Mouse (Mus musculus) heart, adult 2 months (tissue): Measurements from ENCODE around the gene Gabarap. TPM values are rescaled to one million over a fixed set of nuclear protein-coding genes. Genes with fewer than 3 reads are reported as not detected.

Experiments
- DNase-seq, 2 experiments: peaks; one replicate each; pipeline ENCODE4 v3.0.0; 2021
- H3K27ac ChIP-seq: fragments of 200-600 bp; 2 replicates; pipeline ENCODE4 v1.8.1; 2022
- H3K27me3 ChIP-seq: fragments of 200-500 bp; 2 replicates; pipeline ENCODE4 v1.6.1; 2012; ENCODE audit warnings: mild to moderate bottlenecking, low read length, inconsistent platforms, mixed read lengths; ENCODE audit not compliant: control insufficient read depth, insufficient read depth
- H3K36me3 ChIP-seq: fragments of 200-500 bp; 2 replicates; pipeline ENCODE4 v1.6.1; 2012; ENCODE audit warnings: low read length, inconsistent platforms; ENCODE audit not compliant: control insufficient read depth, insufficient read depth
- H3K4me1 ChIP-seq: fragments of 200-500 bp; 2 replicates; pipeline ENCODE4 v1.6.1; 2011; ENCODE audit warnings: low read length; ENCODE audit not compliant: control insufficient read depth, insufficient read depth
- H3K4me3 ChIP-seq: fragments of 200-600 bp; 2 replicates; pipeline ENCODE4 v1.8.1; 2022
- H3K79me2 ChIP-seq: fragments of 200-500 bp; replicated peaks from 2 replicates; pipeline ENCODE4 v1.6.1; 2012; ENCODE audit warnings: mild to moderate bottlenecking, inconsistent platforms, low read length, moderate library complexity, mixed read lengths; ENCODE audit not compliant: control insufficient read depth, insufficient read depth
- H3K9ac ChIP-seq: fragments of 200-500 bp; 2 replicates; pipeline ENCODE4 v1.6.1; 2012; ENCODE audit warnings: low read depth, mild to moderate bottlenecking, control low read depth, inconsistent platforms, low read length, mixed read lengths
- CTCF ChIP-seq: fragments of 200-600 bp; IDR thresholded peaks from 2 replicates; pipeline ENCODE4 v1.8.1; 2022; ENCODE audit warnings: antibody characterized with exemption, mild to moderate bottlenecking, moderate library complexity
- EP300 ChIP-seq: fragments of 200-500 bp; IDR thresholded peaks from 2 replicates; pipeline ENCODE4 v1.6.1; 2011; ENCODE audit warnings: low read depth, low read length, control low read depth; ENCODE audit not compliant: insufficient read depth
- POLR2A ChIP-seq: fragments of 200-500 bp; IDR thresholded peaks from 2 replicates; pipeline ENCODE4 v1.6.1; 2011; ENCODE audit warnings: mild to moderate bottlenecking, low read depth, low read length, control low read depth; ENCODE audit not compliant: insufficient read depth
- WGBS: fragments of 180-500 bp; shearing (Covaris S2); methylation state at CpG from one replicate; pipeline ENCODE4 v1.1.7; 2018; 5-methylcytosine and 5-hydroxymethylcytosine counted together
- intact Hi-C: fragments of 180-260 bp; cut with DNase I; formaldehyde crosslinking; loops from one replicate; pipeline ENCODE4 v1.15.1; 2025
- long read RNA-seq: library from polyadenylated mRNA; stranded (forward); transcript quantifications from one replicate; pipeline ENCODE4 v2.0.0, GENCODE M21; 2021
- polyA plus RNA-seq: library from polyadenylated mRNA; depleted of rRNA; stranded (reverse); fragments of >200 nt; gene quantifications from 2 replicates; pipeline ENCODE4 v1.2.3, GENCODE M21; 2012; rRNA removed
- total RNA-seq, 2 experiments: library from RNA; stranded (reverse); gene quantifications; 2 replicates each; pipeline ENCODE4 v1.2.3; 2021

Gabarap gene
- 100 to 1,000 TPM; 284 to 340 TPM for total RNA-seq
- polyA plus RNA-seq: 469 and 750 TPM in 2 replicates
- long read RNA-seq, transcript Gabarap-201 (4 exons, 1,351 nt): major isoform, 142 of 144 reads
- long read RNA-seq, partial matches to known transcripts: 2 of 144 reads
- long read RNA-seq, other reads (novel, unspliced or antisense): 0 of 144 reads

DNA sequence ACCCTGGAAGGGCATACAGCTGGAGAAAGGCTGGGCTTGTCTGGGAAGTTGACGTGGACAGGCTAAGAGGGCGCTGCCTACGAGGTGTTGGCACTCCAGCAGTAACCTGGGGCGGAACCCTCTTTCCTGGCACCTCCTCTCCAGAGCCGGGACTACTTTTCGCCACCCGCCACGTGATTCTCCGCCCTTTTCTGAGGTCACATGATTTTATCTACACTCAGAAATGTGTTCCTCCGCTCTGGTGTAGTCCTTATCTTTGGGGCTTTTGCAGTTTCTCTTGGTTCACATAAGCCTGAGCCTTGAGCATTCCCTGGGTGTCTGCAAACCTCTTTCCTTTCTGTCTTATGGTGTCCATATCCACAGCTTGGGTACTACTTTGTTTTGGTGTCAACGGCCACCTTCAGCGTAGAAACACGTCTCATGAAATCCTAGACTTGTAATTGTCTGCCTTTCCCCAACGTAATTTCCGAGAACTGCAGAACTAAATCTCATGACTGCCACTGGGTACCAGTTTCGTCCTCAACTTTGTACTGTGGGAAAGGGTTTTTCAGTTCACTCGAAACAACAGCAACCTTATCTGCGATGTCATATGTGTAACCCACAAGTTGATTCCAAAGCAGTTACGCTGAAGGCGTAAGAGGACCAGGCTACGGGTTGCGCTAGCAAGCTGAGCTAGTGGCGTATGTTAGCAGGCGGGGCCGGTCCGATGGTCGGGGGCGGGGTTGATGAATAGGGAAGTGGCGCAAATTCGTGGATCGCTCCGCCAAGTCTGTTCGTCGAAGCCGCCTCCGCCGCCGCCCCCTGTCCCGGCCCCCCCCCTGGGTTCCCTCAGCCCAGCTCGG lies at the start of gene Gabarap:
Gabarap (plus strand) TSS at position 294 of the 842 bp plus-strand sequence.
- H3K36me3 ChIP-seq: peaks cover 25% of the 10 kb centered on the region
- intact Hi-C loops: loop anchor here (5.0 to 10.0 kb wide), 2 partner anchors 69 to 576 kb away; partner anchors contain the start of genes Eif5a and Kdm6b

DNA sequence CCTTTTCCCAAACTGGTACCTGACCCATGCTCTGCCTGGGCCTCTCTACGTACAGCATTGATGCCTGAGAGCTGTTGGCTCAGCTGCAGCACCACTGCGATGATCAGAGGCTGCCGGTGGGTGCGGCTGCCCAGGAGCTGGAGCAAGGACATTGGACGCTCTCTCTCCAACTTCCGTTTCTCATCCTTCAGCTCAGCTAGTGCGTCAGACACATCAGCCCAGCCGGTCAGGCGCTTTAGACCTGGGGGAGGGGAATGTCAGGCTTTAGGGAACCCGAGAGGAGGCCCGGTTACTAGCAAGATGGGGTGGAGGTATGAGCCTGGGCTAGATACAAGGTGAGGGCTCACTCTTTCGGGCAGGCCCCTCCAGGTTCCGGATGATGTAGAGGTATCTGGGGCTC lies 45.7 kb upstream of the Gabarap start:
- no peak overlapping the region for H3K4me3 ChIP-seq
- intact Hi-C loops: no loop called here
- no peaks in the 10 kb centered on the region for H3K79me2 ChIP-seq
- peak; percentile 8 to 24 for DNase-seq
- peak overlapping the region; percentile 97; the same call in 1 of the 2 replicates for H3K27ac ChIP-seq
- H3K4me1 ChIP-seq: no peaks in the 10 kb centered on the region; the same call in 1 of the 2 replicates
- WGBS: 58% methylated on average over 13 of the region's 13 CpGs
- peaks cover 4% of the 10 kb centered on the region; the same call in 1 of the 2 replicates for H3K36me3 ChIP-seq
- no peak overlapping the region for H3K9ac ChIP-seq
- H3K27me3 ChIP-seq: no peaks in the 10 kb centered on the region
- TF ChIP-seq POLR2A: no peak
- TF ChIP-seq EP300: no peak
- no peak for TF ChIP-seq CTCF

More for the DNA sequence above, at the start of gene Gabarap:
- H3K27ac ChIP-seq: peak within 1 kb of the TSS; percentile 87
- H3K4me1 ChIP-seq: peaks cover 5% of the 10 kb centered on the region
- under 1% methylated on average over 40 of the region's 40 CpGs for WGBS
- peak within 1 kb of the TSS; percentile 87 for H3K4me3 ChIP-seq
- TF ChIP-seq CTCF (no peak), POLR2A (peak; percentile 95), EP300 (peak; percentile 98)
- peak; percentile 95 to 96 for DNase-seq
- no peaks in the 10 kb centered on the region for H3K27me3 ChIP-seq
- peaks cover 1% of the 10 kb centered on the region for H3K79me2 ChIP-seq
- H3K9ac ChIP-seq: peak within 1 kb of the TSS; percentile 83

DNA sequence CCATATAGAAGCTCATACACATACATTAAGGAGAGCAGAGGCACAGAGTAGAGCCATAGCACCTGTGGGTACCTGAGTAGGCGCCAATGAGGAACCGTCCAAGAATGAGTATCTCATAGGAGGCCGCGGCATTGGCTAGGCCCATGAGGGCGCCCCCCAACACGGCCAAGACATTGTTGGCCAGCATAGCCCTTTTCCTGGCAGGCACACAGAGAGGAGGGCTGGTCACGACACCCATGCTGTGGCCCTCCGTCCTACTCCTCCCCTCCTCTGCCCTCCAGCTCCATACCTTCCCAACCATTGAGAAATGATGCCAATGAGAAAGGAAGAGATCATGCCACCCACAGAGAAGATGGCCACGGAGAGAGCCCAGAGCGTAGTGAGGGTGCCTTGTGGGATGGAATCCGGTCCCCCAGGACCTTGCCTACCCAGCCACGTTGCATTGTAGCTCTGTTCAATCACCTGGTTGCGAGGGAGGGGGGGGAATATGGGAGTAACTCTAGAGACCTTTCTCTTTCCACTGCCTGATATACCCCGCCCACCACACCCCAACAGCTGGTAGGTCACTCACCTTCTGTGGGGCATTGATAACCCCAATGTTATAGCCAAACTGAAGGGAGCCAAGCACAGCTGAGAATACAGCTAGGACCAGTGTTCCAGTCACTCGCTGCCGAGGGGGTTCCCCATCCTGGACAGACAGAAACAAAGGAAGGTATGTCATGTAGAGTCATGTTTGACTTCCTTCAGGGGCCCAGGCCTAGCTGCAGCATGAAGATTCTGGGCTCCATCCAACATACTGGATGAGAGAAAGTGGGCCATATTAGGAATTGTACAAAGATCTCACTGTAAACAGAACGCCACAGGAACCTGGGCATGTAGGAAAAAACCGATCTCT lies 44.7 kb upstream of the Gabarap start:
- Histone ChIP-seq H3K27me3 (no peaks in the 10 kb centered on the region), H3K79me2 (no peaks in the 10 kb centered on the region), H3K27ac (peak overlapping the region; percentile 97), H3K4me1 (no peaks in the 10 kb centered on the region; the same call in 1 of the 2 replicates), H3K36me3 (peaks cover 4% of the 10 kb centered on the region; the same call in 1 of the 2 replicates), H3K4me3 (peak overlapping the region; percentile 48), H3K9ac (peak overlapping the region; percentile 58)
- peak; percentile 15 to 44 for DNase-seq
- intact Hi-C loops: loop anchor here (1.0 kb wide), 1 partner anchor 8 kb away; no protein-coding TSS in a partner anchor
- TF ChIP-seq POLR2A: no peak
- no peak for TF ChIP-seq CTCF
- no peak for TF ChIP-seq EP300
- WGBS: 63% methylated on average over 18 of the region's 18 CpGs

DNA sequence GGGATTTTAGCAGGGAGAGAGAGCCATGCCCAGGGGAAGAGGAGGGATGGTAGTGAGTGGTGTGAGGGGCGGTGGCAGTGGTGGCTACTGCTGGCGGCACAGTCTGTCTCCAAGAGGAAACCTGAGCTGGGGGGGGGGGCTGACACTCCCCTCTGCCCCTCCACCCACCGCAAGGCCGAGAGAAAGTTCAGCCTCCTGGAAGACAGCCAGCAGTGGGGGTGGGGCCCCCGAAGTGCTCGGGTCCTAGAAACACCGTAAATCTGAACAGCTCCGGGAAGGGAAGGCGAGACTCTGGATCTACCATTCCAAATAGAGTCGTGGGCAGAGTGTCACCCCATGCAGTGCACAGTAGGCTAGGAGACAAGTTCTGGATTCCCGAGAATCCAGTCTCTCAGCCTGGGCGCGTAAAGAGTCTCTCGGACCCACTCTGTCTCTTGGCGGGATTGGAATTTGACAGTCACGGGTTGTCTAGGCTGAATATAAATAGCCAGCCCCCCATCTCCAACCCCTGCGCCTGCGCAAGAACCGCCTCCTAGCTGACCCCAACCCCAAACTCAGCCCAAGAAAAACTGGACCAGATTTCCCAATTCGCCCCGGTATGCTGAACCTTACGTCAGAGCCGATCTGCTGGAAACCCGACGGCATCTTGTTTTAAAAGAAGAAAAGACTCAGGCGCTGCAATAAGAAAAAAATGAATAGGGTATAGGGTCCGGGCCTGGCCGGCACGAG lies 43.4 kb upstream of the Gabarap start:
- Histone ChIP-seq H3K4me3 (peak overlapping the region; percentile 48), H3K4me1 (no peaks in the 10 kb centered on the region; the same call in 1 of the 2 replicates), H3K9ac (peak overlapping the region; percentile 75), H3K27me3 (no peaks in the 10 kb centered on the region), H3K79me2 (no peaks in the 10 kb centered on the region), H3K27ac (peak overlapping the region; percentile 97), H3K36me3 (peaks cover 4% of the 10 kb centered on the region; the same call in 1 of the 2 replicates)
- peak; percentile 75 to 76 for DNase-seq
- 8% methylated on average over 29 of the region's 29 CpGs for WGBS
- intact Hi-C loops: no loop called here
- TF ChIP-seq CTCF (no peak), POLR2A (peak; percentile 74; the same call in 1 of the 2 replicates), EP300 (no peak; the same call in 1 of the 2 replicates)
